Mouse (Mus musculus): ENCODE results near the gene Olfr64.

Gene Olfr64

DNA sequence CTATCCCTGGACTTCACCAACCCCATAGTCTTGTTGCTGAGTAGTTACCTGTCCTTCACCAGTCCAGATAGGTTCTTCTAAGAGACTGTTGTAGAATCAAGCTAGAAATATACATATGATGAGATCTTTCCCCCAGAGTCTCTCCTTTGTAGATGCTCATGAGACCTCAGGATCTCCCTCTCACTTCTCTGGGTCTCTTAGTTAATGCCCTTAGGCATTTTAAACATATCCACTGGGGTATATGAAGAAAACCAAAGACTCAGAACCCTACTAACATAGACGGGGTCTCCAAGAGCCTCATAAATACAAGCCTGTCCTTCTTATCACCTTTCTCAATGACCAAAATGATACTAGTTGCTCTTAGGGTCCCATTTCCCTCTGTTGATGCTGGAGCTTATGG lies at the start of gene Olfr64:
Olfr64 (minus strand) TSS at position 101 of the 400 bp plus-strand sequence.
- in situ Hi-C loops (cut with MboI; ENCODE audit: low pct_unique_long_range_greater_than_20kb in 1 of 2, low sequenced_read_pairs in 2 of 2, unreplicated experiment in 1 of 2), result no loop called here

DNA sequence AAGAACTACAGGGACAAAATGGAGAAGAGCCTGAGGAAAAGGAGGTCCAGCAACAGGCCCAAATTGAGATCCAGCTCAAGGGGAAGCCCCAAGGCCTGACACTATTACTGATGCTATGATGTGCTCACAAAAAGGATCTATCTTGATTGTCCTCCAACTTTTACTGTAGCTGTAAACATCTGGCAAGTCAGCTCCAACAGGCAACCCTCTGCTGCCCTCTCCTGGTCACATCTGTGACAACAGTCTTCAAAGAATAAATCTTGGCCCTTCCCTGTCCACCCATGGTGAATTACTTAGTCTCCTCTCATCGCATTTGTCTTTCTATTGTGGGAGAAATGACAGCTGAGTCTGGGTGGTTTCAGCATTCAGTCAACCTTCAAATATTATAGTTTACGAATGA lies 48.4 kb upstream of the Olfr64 start:
- in situ Hi-C loops (cut with MboI; ENCODE audit: low pct_unique_long_range_greater_than_20kb in 1 of 2, low sequenced_read_pairs in 2 of 2, unreplicated experiment in 1 of 2), result no loop called here

DNA sequence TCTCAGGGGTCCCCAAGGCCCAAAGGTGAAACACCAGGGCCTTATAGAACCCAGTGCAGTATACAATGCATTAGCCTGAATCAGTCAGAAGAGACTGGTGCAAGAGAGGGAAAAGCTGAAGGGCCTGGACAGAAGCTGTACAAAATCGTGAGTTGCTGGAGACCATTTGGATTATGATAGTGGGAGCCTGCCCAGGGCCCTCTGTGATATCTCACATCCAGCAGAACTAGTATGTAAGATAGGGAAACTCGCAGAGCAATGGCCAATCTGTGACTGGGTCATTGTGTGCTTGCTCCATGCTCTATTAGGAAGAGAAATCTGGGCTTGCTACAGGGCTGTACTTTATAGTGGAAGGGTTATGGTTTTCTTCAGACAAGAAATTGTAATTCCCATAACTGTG lies 40.0 kb upstream of the Olfr64 start, which contains the start of gene Olfr632:
Olfr632 (plus strand) TSS at position 84 of the 400 bp plus-strand sequence.
- in situ Hi-C loops (cut with MboI; ENCODE audit: low pct_unique_long_range_greater_than_20kb in 1 of 2, low sequenced_read_pairs in 2 of 2, unreplicated experiment in 1 of 2), result no loop called here

DNA sequence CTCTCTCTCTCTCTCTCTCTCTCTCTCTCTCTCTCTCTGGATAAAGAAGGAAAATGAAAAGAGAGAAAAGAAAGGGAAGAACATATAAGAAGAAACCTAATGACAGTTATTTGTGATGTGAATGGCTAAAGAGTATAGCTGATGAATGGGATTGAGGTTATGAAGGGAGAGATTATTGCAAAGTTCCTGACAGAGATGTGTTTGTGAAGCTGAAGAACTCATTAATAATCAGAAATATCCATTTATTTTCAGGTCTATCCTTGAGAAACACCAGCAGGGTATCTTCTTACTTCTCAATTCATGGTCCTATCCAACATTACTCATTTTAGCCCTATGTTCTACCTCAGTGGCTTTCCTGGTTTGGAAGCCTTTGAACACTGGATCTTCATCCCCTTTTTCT lies 34.2 kb upstream of the Olfr64 start, which contains the start of gene Olfr631:
Olfr631 (plus strand) TSS at position 301 of the 400 bp plus-strand sequence.
- in situ Hi-C loops (cut with MboI; ENCODE audit: low pct_unique_long_range_greater_than_20kb in 1 of 2, low sequenced_read_pairs in 2 of 2, unreplicated experiment in 1 of 2), result no loop called here

DNA sequence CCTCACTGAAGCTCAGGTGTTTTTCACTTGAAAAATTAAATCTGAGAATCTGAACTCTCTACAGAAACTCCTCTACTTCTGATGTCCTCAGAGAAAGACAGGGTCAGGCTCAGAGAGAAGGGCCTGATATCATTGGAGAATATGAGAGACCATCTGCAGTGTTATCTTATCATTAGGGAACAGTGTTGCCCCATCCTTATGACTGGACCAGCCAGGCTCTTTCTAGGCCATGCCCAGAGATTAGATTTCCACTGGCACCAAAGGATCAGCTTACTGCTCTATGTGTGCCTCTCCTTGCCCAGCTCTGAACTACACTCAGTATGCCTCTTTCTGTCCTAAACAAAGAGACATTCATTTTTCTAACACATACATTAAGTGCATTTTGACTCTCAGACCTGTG lies 21.1 kb upstream of the Olfr64 start:
- in situ Hi-C loops (cut with MboI; ENCODE audit: low pct_unique_long_range_greater_than_20kb in 1 of 2, low sequenced_read_pairs in 2 of 2, unreplicated experiment in 1 of 2), result no loop called here

DNA sequence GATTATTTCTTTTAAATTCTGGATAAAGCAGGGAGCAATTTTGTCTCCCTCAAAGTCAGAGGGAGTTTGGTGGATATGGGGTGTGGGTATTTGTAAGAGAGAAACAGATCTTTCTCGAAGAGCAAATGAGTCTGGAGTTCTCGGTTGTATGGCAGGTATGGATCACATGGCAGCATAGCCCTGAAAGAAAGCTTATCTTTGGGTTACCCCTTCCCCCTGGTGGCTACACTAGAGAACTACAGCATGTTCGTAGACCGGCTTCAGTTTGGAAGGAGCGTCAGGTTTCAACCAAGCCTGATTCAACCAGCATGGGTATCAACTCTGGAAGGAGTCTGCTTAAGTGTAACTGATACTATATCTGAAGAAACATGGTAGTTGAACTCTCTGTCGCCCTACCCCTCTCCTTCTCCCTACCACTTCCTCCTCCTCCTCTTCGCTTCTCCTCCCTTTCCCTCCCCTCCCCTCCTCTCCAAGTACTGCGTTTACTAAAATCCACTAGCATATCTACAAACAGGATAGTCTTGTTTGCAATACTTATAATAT lies 18.8 kb upstream of the Olfr64 start:
- in situ Hi-C loops (cut with MboI; ENCODE audit: low pct_unique_long_range_greater_than_20kb in 1 of 2, low sequenced_read_pairs in 2 of 2, unreplicated experiment in 1 of 2), result no loop called here

DNA sequence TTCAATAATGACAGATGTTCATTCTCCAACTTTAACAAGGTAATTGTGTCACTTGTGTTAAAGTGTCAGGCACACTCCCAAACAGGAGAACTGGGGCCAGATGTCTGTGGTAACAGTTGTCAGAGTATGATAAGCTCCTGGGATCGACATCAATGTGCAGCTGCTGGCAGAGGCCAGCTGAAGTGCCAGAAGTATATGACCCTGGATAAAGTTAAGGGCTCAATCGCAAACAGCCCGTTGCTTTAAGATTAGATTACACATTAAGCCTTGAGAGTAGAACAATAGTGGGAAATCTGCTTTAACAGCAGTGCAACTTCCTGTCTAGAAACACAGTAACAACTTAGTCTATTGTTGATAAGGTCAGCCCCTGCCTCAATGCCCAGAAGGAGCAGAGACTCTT lies 15.8 kb upstream of the Olfr64 start:
- in situ Hi-C loops (cut with MboI; ENCODE audit: low pct_unique_long_range_greater_than_20kb in 1 of 2, low sequenced_read_pairs in 2 of 2, unreplicated experiment in 1 of 2), result no loop called here

DNA sequence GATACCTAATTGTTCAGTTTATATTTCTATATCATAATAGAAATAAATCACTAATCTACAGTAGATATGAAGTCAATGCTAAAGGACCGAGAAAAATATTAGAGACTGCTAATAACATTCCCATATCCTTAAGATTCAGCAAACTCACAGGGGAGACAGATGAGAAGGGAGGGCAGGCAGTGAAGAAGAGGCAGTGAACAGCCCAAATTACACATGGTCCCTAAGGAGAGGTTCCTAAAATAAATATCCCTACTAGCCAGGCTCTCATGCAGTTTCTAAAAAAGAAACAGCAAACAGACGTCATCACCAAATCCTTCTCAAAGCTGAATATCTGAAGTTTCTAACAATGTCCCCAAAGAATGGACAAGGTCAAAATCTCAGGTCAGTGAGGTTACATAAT lies 8.9 kb upstream of the Olfr64 start, which contains the start of gene Olfr65:
Olfr65 (plus strand) TSS at position 301 of the 400 bp plus-strand sequence.
- in situ Hi-C loops (cut with MboI; ENCODE audit: low pct_unique_long_range_greater_than_20kb in 1 of 2, low sequenced_read_pairs in 2 of 2, unreplicated experiment in 1 of 2), result no loop called here

DNA sequence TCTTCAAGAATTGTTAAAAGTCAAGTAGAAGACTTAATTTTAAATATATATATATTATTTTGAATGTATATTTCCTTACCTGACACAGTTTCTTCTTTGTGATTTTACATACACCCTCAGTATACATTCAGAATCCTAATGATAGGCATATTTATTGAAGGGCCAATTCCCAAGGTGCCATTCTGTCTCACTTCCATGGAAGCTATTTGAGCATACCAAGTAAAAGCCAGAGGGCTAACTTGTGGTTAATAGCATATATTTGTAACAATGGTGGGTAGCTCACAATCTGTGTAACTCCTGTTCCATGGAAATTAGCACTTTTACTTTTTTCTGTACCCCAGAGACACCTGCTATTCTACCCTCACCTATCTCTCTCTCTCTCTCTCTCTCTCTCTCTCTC lies 8.1 kb downstream of the Olfr64 start, which contains the start of gene Olfr66:
Olfr66 (minus strand) TSS at position 101 of the 400 bp plus-strand sequence.
- in situ Hi-C loops (cut with MboI; ENCODE audit: low pct_unique_long_range_greater_than_20kb in 1 of 2, low sequenced_read_pairs in 2 of 2, unreplicated experiment in 1 of 2), result no loop called here

DNA sequence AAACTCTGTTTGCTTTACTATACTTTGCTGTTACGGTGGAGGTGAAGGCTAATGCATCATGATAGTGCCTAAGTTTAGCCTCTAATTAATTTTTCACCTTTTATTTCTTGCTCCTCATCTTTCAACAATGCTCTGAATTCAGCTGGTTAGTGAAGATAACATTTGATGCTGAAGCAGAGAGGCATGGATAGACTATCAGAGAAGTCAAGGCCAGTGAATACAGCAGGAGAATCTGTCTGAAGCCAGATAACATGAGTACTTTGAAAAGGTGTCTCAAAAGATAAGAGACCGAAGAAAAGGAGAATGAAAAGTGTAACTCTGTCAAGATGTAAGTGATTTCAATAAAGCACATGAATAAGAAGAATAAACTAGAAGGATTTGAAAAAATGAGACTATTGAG lies 17.2 kb downstream of the Olfr64 start:
- in situ Hi-C loops (cut with MboI; ENCODE audit: low pct_unique_long_range_greater_than_20kb in 1 of 2, low sequenced_read_pairs in 2 of 2, unreplicated experiment in 1 of 2), result no loop called here

DNA sequence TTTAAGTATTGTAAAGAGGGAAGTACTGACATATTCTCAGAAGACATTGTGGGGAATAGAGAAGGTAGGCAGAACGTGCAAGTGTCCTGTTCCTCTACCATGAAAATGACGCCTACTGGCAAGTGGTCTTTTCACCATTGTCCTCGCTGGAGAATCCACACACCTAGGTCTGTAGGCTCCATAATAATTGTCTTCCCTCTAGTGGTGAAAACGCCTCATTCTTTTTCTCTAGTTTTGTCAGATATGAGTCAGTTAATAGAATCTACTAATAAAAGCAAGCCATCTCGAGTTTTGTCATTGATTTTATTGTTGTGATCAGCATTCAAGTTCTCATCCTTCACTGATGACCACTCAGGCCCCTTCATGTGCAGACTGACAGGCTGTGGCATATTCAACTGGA lies 19.8 kb downstream of the Olfr64 start:
- in situ Hi-C loops (cut with MboI; ENCODE audit: low pct_unique_long_range_greater_than_20kb in 1 of 2, low sequenced_read_pairs in 2 of 2, unreplicated experiment in 1 of 2), result no loop called here

DNA sequence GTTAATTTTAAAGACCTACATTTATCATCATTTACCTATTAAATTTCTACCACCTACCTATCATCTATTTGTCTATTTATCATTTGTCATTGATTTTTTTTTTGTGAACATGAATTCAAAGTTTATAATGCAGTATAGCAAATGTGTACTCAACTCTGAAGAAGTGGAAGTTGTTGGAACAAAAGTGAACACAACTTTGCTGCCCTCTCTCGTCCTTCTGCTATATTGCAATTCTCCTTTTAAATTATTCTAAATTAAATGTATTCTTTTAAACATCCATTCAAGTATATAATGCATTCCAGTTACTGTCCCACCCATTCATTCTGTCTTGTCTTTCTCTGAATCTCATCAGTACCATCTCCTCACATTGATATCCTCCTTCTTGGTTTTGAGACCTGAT lies 21.2 kb downstream of the Olfr64 start:
- in situ Hi-C loops (cut with MboI; ENCODE audit: low pct_unique_long_range_greater_than_20kb in 1 of 2, low sequenced_read_pairs in 2 of 2, unreplicated experiment in 1 of 2), result no loop called here

DNA sequence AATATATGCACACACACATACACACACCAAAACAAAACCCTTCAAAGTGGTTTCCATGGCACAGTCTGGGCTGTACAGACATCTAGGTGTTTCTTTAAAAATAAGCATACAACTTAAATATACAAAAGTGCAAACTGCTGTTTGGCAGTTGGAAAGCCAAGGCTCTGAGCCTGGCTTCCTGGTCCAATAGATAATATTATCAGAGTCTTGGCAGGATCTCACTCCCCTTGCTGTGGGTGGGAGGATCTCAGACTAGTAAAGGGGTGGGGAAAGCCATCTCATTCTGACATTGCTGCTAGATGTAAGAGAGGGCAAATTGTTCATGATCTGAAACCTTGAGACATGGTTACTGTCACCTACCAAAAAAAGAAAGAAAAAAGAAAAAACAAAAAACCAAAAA lies 23.6 kb downstream of the Olfr64 start:
- in situ Hi-C loops (cut with MboI; ENCODE audit: low pct_unique_long_range_greater_than_20kb in 1 of 2, low sequenced_read_pairs in 2 of 2, unreplicated experiment in 1 of 2), result no loop called here

DNA sequence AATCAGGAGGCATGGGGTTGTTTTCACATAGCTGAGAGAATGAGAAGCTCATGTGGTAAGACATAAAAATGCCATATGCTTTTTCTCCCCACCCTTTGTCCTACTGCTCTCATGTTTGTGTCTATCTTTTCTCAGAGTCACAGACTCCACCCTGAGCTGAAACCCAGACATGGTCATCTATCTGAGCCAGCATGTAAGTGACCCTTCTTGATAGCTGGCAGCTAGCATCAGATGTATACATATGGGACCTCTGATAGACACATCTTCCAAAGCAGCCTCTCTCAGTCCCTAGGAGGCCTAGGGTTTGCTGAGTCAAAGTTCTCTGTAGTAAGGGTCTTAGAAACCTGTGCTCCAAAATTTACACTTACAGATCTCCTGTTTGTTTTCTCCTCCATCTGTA lies 28.6 kb downstream of the Olfr64 start:
- in situ Hi-C loops (cut with MboI; ENCODE audit: low pct_unique_long_range_greater_than_20kb in 1 of 2, low sequenced_read_pairs in 2 of 2, unreplicated experiment in 1 of 2), result no loop called here

DNA sequence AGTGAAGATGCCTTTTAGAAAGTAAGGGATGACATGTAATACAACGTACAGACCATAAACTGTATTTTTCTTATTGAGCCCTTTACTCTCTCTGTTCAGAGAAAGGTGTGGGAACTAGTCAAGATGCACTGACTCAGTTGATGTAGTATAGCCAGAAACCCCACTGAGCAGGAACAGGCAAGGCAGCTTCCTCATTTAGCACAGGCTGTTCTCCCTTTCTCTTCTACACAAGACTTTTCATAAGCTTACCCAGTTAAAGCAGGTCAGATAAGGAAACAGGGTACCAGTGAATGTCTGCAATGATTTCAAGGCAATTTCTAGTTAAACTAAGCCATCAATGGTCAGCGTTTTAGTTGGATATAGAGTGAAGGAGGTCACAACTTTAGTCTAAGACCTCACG lies 32.8 kb downstream of the Olfr64 start:
- in situ Hi-C loops (cut with MboI; ENCODE audit: low pct_unique_long_range_greater_than_20kb in 1 of 2, low sequenced_read_pairs in 2 of 2, unreplicated experiment in 1 of 2), result no loop called here

DNA sequence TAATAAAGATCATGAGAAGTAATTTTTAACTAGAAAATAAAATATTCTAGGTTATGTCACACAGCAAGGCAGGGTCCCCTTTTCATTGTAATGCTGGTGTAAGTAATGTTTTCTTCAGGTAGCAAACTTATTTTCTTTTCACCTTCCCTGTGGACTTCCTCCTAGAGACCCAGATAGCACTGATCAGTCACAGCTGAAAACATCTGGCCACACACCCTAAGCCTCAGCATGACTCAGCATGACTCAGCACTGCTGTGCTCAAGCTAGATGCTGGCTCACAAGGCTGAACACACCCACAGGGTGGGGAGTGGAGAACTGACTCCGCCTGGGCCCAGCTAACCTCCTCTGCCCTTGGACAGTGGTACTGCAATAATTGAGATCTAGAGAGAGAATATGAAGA lies 33.4 kb downstream of the Olfr64 start:
- in situ Hi-C loops (cut with MboI; ENCODE audit: low pct_unique_long_range_greater_than_20kb in 1 of 2, low sequenced_read_pairs in 2 of 2, unreplicated experiment in 1 of 2), result no loop called here

DNA sequence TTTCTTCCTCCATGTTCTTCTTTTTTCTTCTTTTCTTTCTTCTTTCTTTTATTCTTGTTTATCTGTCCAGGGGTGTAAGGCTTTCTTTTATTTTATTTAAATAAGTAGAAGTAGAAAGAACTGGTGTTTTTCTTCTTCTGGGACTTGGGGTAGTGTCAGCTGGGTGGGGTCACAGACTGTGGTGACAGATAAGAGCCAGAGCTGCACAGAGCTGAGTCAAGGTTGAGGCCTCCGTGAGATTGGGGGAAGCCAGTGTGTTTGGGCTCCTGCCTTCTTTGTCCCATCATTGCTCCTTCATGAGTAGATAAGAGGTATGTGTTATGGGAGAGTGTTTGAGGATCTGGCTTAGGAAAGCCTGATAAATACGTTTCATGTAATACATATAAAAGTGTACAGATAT lies 35.2 kb downstream of the Olfr64 start:
- in situ Hi-C loops (cut with MboI; ENCODE audit: low pct_unique_long_range_greater_than_20kb in 1 of 2, low sequenced_read_pairs in 2 of 2, unreplicated experiment in 1 of 2), result no loop called here

DNA sequence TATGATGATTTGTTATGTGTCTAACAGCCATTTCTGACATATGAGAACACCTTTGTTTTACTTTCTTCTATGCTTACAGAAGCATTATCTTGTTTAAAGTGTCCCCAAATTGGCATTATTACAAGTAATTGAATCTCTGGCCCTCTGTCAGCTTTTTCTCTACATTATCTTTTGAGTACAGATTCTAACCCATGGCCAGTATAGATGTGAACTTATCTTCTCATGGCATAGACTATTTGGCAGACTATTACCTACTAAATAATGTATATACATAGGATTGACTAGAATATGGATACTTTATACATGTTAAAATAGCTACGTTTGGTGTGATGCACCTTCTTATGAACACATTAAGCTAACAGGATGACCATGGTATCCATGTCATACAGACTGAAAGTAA lies 39.6 kb downstream of the Olfr64 start:
- in situ Hi-C loops (cut with MboI; ENCODE audit: low pct_unique_long_range_greater_than_20kb in 1 of 2, low sequenced_read_pairs in 2 of 2, unreplicated experiment in 1 of 2), result no loop called here

DNA sequence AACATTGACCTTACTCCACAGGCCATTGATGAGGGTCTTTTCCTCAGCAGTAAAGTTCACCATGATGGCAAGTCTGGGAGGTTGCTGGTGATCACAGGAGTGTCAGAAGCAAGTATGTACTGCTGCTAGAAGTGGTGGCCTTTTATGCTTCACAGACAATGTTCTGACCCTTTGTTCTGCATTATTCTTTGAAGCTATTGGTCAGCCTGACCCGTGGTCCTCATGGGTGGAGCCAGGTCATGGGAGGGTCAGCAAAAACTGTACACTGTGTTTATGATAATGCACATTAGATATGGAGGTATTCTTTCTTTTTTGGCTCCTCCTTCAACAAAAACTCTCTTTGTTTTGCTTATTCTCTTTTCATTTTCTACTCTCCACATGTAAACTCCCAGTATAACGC lies 41.2 kb downstream of the Olfr64 start, which contains the start of gene Hbb-y:
Hbb-y (minus strand) TSS at position 127 of the 400 bp plus-strand sequence.
- in situ Hi-C loops (cut with MboI; ENCODE audit: low pct_unique_long_range_greater_than_20kb in 1 of 2, low sequenced_read_pairs in 2 of 2, unreplicated experiment in 1 of 2), result no loop called here

DNA sequence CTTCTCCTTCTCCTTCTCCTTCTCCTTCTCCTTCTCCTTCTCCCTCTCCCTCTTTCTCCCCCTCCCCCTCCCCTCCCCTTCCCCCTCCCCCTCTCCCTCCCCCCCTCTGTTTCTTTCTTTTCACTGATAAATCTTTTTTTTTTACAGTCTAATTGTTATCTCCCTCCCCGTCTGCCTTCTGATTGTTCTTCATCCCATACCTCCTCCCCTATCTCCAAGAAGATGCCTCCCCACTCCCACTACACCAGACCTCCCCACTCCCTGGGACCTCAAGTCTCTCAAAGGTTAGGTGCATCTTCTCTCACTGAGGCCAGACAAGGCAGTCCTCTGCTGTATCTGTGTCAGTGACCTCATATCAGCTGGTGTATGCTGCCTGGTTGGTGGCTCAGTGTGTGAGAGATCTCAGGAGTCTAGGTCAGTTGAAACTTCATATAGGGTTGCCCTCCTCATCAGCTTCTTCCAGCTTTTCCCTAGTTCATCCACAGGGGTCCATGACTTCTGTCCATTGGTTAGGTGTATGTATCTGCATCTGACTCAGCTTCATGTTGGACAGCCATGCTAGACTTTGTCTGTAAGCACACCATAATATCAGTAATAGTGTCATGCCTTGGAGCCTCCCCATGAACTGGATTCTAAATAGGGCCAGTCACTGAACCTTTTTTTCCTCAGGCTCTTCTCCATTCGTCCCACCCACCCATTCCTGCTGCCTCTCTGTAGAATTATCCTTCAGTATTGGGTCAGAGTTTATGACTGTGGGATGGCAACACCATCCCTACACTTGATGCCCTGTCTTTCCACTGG lies 49.6 kb downstream of the Olfr64 start:
- in situ Hi-C loops (cut with MboI; ENCODE audit: low pct_unique_long_range_greater_than_20kb in 1 of 2, low sequenced_read_pairs in 2 of 2, unreplicated experiment in 1 of 2), result no loop called here

All from mouse embryonic stem cell (cell line).